Comparison of ENCODE assay signal across 10 mouse cellular contexts in the genomic region with DNA sequence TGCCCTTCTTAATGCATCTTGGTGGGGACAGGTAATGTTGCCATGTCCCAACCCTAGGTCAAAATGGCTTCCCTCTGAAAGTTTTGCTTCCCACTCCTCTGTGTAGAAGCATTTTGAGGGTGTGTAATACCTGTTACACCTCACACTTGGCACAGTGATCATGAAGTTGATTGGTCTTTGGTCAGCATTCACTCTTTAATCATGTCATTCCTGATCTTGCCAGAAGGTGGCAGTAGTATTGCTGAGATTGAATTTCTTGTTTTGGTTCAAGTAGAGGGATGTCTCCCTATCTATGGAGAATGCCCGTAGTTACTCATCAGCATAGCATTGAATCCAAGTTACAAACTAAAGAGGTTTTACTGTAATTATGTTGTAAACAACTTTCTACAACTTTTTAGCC.
DNase-seq lines count a peak whose midpoint lies in the region; ATAC-seq lines count a peak whose summit lies in the region.
"Had no signal": no experiment of that assay in that cellular context is flagged by ENCODE, and none has a peak within 500 bp of the region (broad histone marks: within the 10 kb centered on the region; RNA-seq: fewer than 3 reads in every experiment).

No protein-coding gene starts in this region.

- no peaks in the 10 kb centered on the region for H3K36me3 ChIP-seq in kidney, embryonic 16.5 days (ENCODE audit: insufficient read depth, low read length)
- H3K36me3 ChIP-seq: embryonic facial prominence, embryonic 12.5 days had no signal

- no peaks in the 10 kb centered on the region for H3K9me3 ChIP-seq in kidney, embryonic 16.5 days (ENCODE audit: low read length)
- H3K9me3 ChIP-seq: embryonic facial prominence, embryonic 12.5 days had no signal

- 10% methylated on average over 1 of the region's 1 CpGs for WGBS in kidney, embryonic 16.5 days

- no peak overlapping the region for H3K4me2 ChIP-seq in kidney, embryonic 16.5 days (replicated peaks; ENCODE audit: low read depth, low read length)
- H3K4me2 ChIP-seq: embryonic facial prominence, embryonic 12.5 days had no signal

- H3K4me1 ChIP-seq in kidney, embryonic 16.5 days (ENCODE audit: insufficient read depth, low read length), result no peaks in the 10 kb centered on the region
- H3K4me1 ChIP-seq: embryonic facial prominence, embryonic 12.5 days had no signal

- H3K9ac ChIP-seq in kidney, embryonic 16.5 days (replicated peaks; ENCODE audit: low read length), result no peak overlapping the region
- H3K9ac ChIP-seq: embryonic facial prominence, embryonic 12.5 days had no signal

- no peak for ATAC-seq in kidney, embryonic 16.5 days (ENCODE audit: low FRiP score, low TSS enrichment)

- no peak overlapping the region for H3K27ac ChIP-seq in kidney, embryonic 16.5 days (ENCODE audit: low read length)
- H3K27ac ChIP-seq: embryonic facial prominence, embryonic 12.5 days; macrophage had no signal

- no peaks in the 10 kb centered on the region for H3K27me3 ChIP-seq in kidney, embryonic 16.5 days (ENCODE audit: insufficient read depth, low read length)
- H3K27me3 ChIP-seq: embryonic facial prominence, embryonic 12.5 days had no signal

- DNase-seq in kidney, adult 8-10 months, result peak; percentile 12 to 19
- DNase-seq in A20 (ENCODE audit: low read depth, low spot score), result peak; percentile 1
- peak; percentile 74 for DNase-seq in MN1 (ENCODE audit: low spot score)
- peak; percentile 35 for DNase-seq in embryo, embryonic 11.5 days (ENCODE audit: low read depth, low spot score)
- peak; percentile 14 to 44 for DNase-seq in layer of hippocampus, postnatal 10 days (ENCODE audit: low spot score in 2 of 2)
- DNase-seq in retina, embryonic 14.5 days (ENCODE audit: low spot score), result peak; percentile 79
- no peak for DNase-seq in ovary, postnatal 36 days (ENCODE audit: low spot score)

- no peak overlapping the region for H3K4me3 ChIP-seq in kidney, embryonic 16.5 days (ENCODE audit: low read length)
- H3K4me3 ChIP-seq: embryonic facial prominence, embryonic 12.5 days had no signal
